Mouse (Mus musculus) regulatory T cell (primary cell): ENCODE results near the gene Gm1527.
"Not testable (repeated sequence)": the region's sequence is repeated elsewhere in the genome, so short reads cannot be mapped to it uniquely, and the experiment has no call there.

Experiments used
- in situ Hi-C: fragments of 300-600 bp; cut with MboI, MseI; formaldehyde crosslinking; loops from one replicate; pipeline ENCODE4 v1.15.1; 2025; ENCODE audit warnings: high pct_unique_total_duplicates

Gene Gm1527

GRCm38 (mm10) chr3:28892317-28892716 lies at the start of gene Gm1527:
Gm1527 (plus strand) TSS chr3:28892617.
- in situ Hi-C loops, result loop anchor here (10.0 kb wide), 1 partner anchor 722 kb away; no protein-coding TSS in a partner anchor

GRCm38 (mm10) chr3:28843231-28843630 lies 49.2 kb upstream of the Gm1527 start:
- in situ Hi-C loops, result no loop called here

- in situ Hi-C loops, result no loop called here
Observed at GRCm38 (mm10) chr3:28847115-28847514, 45.3 kb upstream of the Gm1527 start.

GRCm38 (mm10) chr3:28852174-28852573 lies 40.2 kb upstream of the Gm1527 start:
- in situ Hi-C loops, result not testable (repeated sequence)

GRCm38 (mm10) chr3:28859630-28860392 lies 32.6 kb upstream of the Gm1527 start:
- in situ Hi-C loops, result not testable (repeated sequence)

GRCm38 (mm10) chr3:28896966-28897365 lies 4.5 kb downstream of the Gm1527 start:
- in situ Hi-C loops, result loop anchor here (10.0 kb wide), 1 partner anchor 718 kb away; no protein-coding TSS in a partner anchor

- in situ Hi-C loops, result loop anchor here (5.0 to 25.0 kb wide), 3 partner anchors 154 to 1191 kb away; no protein-coding TSS in a partner anchor
Observed at GRCm38 (mm10) chr3:28965931-28966330, 73.5 kb downstream of the Gm1527 start.

- in situ Hi-C loops, result loop anchor here (5.0 to 25.0 kb wide), 3 partner anchors 157 to 1194 kb away; no protein-coding TSS in a partner anchor
Observed at GRCm38 (mm10) chr3:28968851-28969250, 76.4 kb downstream of the Gm1527 start.
